Mouse (Mus musculus) liver, postnatal 0 days (tissue): ENCODE data around the gene Prap1.

Experiments
- CTCF ChIP-seq: sonication (generic); IDR thresholded peaks from 2 replicates; pipeline ENCODE4 v1.5.1; 2016; ENCODE audit warnings: antibody characterized with exemption, low read depth
- EP300 ChIP-seq: IDR thresholded peaks from 2 replicates; pipeline ENCODE4 v1.6.1; 2016; ENCODE audit warnings: antibody characterized with exemption, low read depth, mild to moderate bottlenecking

DNA sequence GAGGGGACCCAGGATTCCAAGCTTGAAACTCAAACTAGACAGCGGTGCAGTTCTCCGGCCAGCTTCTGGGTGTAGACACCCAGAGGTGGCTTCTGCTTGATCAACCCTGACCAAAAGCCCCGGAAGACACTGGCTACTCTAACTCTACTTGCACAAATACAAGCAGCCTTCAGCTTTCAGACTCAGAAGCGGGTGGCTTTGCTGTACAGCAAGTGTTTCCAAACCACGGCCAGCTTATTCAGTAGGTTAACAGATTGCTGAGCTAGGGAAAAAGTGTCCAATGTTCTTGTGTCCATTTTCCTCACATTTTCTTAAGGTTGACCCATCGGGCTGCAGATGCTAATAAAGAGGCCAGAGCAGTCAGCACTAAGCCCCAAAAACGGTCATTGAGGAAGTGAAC is 34.7 kb upstream of the Prap1 start:
- TF ChIP-seq CTCF (no peak), EP300 (no peak)
